Mouse (Mus musculus): ENCODE data around the gene 4931406C07Rik.

The 4931406C07Rik gene

GRCm38 (mm10) chr9:15287846-15288245, 18.4 kb downstream of the 4931406C07Rik start:
- DNase-seq = no peak

GRCm38 (mm10) chr9:15285443-15285842, 20.8 kb downstream of the 4931406C07Rik start:
- DNase-seq = no peak

- DNase-seq = no peak
Measured at GRCm38 (mm10) chr9:15280491-15280879, 25.8 kb downstream of the 4931406C07Rik start.

GRCm38 (mm10) chr9:15279649-15280490, 26.4 kb downstream of the 4931406C07Rik start, which contains the start of gene Med17:
TSS of gene Med17 (minus strand) at chr9:15279931.
- peak; percentile 95 for DNase-seq

- DNase-seq = no peak
Measured at GRCm38 (mm10) chr9:15279139-15279648, 27.1 kb downstream of the 4931406C07Rik start.

GRCm38 (mm10) chr9:15278343-15278742, 27.9 kb downstream of the 4931406C07Rik start:
- no peak for DNase-seq

GRCm38 (mm10) chr9:15276855-15277254, 29.4 kb downstream of the 4931406C07Rik start:
- DNase-seq = no peak

- no peak for DNase-seq
Measured at GRCm38 (mm10) chr9:15273981-15274380, 32.3 kb downstream of the 4931406C07Rik start.

- no peak for DNase-seq
Measured at GRCm38 (mm10) chr9:15263487-15263886, 42.8 kb downstream of the 4931406C07Rik start.

- no peak for DNase-seq
Measured at GRCm38 (mm10) chr9:15261980-15262379, 44.3 kb downstream of the 4931406C07Rik start.

- DNase-seq = no peak
Measured at GRCm38 (mm10) chr9:15256214-15256613, 50.0 kb downstream of the 4931406C07Rik start.

- no peak for DNase-seq
Measured at GRCm38 (mm10) chr9:15254501-15254900, 51.7 kb downstream of the 4931406C07Rik start.

- DNase-seq = no peak
Measured at GRCm38 (mm10) chr9:15252196-15252595, 54.1 kb downstream of the 4931406C07Rik start.

- DNase-seq = no peak
Measured at GRCm38 (mm10) chr9:15250376-15250775, 55.9 kb downstream of the 4931406C07Rik start.

GRCm38 (mm10) chr9:15245319-15246075, 60.8 kb downstream of the 4931406C07Rik start:
- DNase-seq = no peak

- no peak for DNase-seq
Measured at GRCm38 (mm10) chr9:15242130-15242529, 64.1 kb downstream of the 4931406C07Rik start.

GRCm38 (mm10) chr9:15241596-15241939, 64.7 kb downstream of the 4931406C07Rik start:
- peak; percentile 66 for DNase-seq

- DNase-seq = no peak
Measured at GRCm38 (mm10) chr9:15240863-15241595, 65.2 kb downstream of the 4931406C07Rik start.

GRCm38 (mm10) chr9:15240006-15240405, 66.2 kb downstream of the 4931406C07Rik start:
- no peak for DNase-seq

GRCm38 (mm10) chr9:15239042-15239925, 67.0 kb downstream of the 4931406C07Rik start, which contains the start of gene Vstm5:
TSS of gene Vstm5 (plus strand) at chr9:15239045.
- DNase-seq = peak; percentile 3

GRCm38 (mm10) chr9:15238297-15238990, 67.8 kb downstream of the 4931406C07Rik start:
- no peak for DNase-seq

Measured in lung, postnatal 14 days (tissue).